Mouse (Mus musculus): ENCODE measurements at regions not wholly inside any gene's neighbourhood (a gene's known extent, or its start where the extent isn't known, plus 50 kb on each side); places are given as distances from the start of the nearest gene placed in this dataset.

DNA sequence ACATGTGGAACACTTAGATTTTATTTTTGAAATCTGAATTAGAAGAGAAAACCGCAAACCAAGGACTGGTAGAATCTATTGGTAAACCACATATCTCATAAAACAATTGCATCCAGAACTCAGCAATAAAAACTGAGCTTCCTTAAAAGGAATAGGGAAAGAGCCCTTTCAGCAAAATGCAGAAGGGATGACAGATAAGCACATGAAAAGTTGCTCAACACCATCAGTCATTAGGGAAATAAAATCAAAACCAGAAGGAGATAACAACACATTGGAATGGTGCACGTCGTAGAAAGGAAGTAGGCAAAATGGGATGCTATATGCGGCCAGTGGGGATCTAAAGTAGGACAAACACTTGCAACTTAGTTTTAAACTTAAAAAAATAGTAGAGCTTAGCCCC is 110.0 kb upstream of the Cblb start:
- TF ChIP-seq CTCF (IDR thresholded peaks at IDR 0.05) (no peak), EP300 (IDR thresholded peaks at IDR 0.05) (no peak)

All from lung, postnatal 0 days (tissue).